Mouse (Mus musculus): ENCODE data around the gene Zdhhc6. TPM values are rescaled to one million over a fixed set of nuclear protein-coding genes. Genes with fewer than 3 reads are reported as not detected.

Zdhhc6 gene
- polyA plus RNA-seq, 1 experiment = 65.9 TPM

- H3K4me1 ChIP-seq (ENCODE audit: control insufficient read depth, insufficient read depth, low read length) = peaks cover 2% of the 10 kb centered on the region
- H3K9ac ChIP-seq (ENCODE audit: low read depth, poor library complexity, severe bottlenecking) = no peak overlapping the region
- no peak for TF ChIP-seq CTCF (IDR thresholded peaks at IDR 0.05; ENCODE audit: low read depth, low read length)
- TF ChIP-seq EP300 (IDR thresholded peaks at IDR 0.05; ENCODE audit: insufficient read depth, low read depth, low read length) = no peak
- TF ChIP-seq POLR2A (IDR thresholded peaks at IDR 0.05; ENCODE audit: insufficient read depth, low read length) = no peak
- H3K36me3 ChIP-seq (ENCODE audit: control insufficient read depth, insufficient read depth, low read length, poor library complexity, severe bottlenecking) = 0 out of 2 replicates have a peak, but pooled peaks cover 3% of the 10 kb centered on the region
- H3K9me3 ChIP-seq (replicated peaks; ENCODE audit: control insufficient read depth, insufficient read depth, low read length, poor library complexity, severe bottlenecking) = no peaks in the 10 kb centered on the region
- no peaks in the 10 kb centered on the region for H3K27me3 ChIP-seq (ENCODE audit: control insufficient read depth, insufficient read depth, low read length, poor library complexity, severe bottlenecking)
- no peak overlapping the region for H3K27ac ChIP-seq (ENCODE audit: insufficient read depth, low read length)
- H3K4me3 ChIP-seq (ENCODE audit: low read depth, low read length) = no peak overlapping the region
These were observed 39.1 kb downstream of the Zdhhc6 start for GRCm38 (mm10) chr19:55276770-55277169.

GRCm38 (mm10) chr19:55276100-55276499 is 39.7 kb downstream of the Zdhhc6 start:
- Histone ChIP-seq H3K36me3 (ENCODE audit: control insufficient read depth, insufficient read depth, low read length, poor library complexity, severe bottlenecking) (0 out of 2 replicates have a peak, but pooled peaks cover 3% of the 10 kb centered on the region), H3K9ac (ENCODE audit: low read depth, poor library complexity, severe bottlenecking) (no peak overlapping the region), H3K4me3 (ENCODE audit: low read depth, low read length) (no peak overlapping the region), H3K27ac (ENCODE audit: insufficient read depth, low read length) (no peak overlapping the region), H3K4me1 (ENCODE audit: control insufficient read depth, insufficient read depth, low read length) (peaks cover 2% of the 10 kb centered on the region), H3K9me3 (replicated peaks; ENCODE audit: control insufficient read depth, insufficient read depth, low read length, poor library complexity, severe bottlenecking) (no peaks in the 10 kb centered on the region), H3K27me3 (ENCODE audit: control insufficient read depth, insufficient read depth, low read length, poor library complexity, severe bottlenecking) (no peaks in the 10 kb centered on the region)
- TF ChIP-seq EP300 (IDR thresholded peaks at IDR 0.05; ENCODE audit: insufficient read depth, low read depth, low read length) (no peak), CTCF (IDR thresholded peaks at IDR 0.05; ENCODE audit: low read depth, low read length) (no peak), POLR2A (IDR thresholded peaks at IDR 0.05; ENCODE audit: insufficient read depth, low read length) (no peak)

GRCm38 (mm10) chr19:55273340-55273739 is 42.5 kb downstream of the Zdhhc6 start:
- H3K27me3 ChIP-seq (ENCODE audit: control insufficient read depth, insufficient read depth, low read length, poor library complexity, severe bottlenecking) = no peaks in the 10 kb centered on the region
- H3K4me1 ChIP-seq (ENCODE audit: control insufficient read depth, insufficient read depth, low read length) = peaks cover 8% of the 10 kb centered on the region
- H3K4me3 ChIP-seq (ENCODE audit: low read depth, low read length) = no peak overlapping the region
- TF ChIP-seq POLR2A (IDR thresholded peaks at IDR 0.05; ENCODE audit: insufficient read depth, low read length) = no peak
- no peak for TF ChIP-seq CTCF (IDR thresholded peaks at IDR 0.05; ENCODE audit: low read depth, low read length)
- no peak for TF ChIP-seq EP300 (IDR thresholded peaks at IDR 0.05; ENCODE audit: insufficient read depth, low read depth, low read length)
- no peak overlapping the region for H3K27ac ChIP-seq (ENCODE audit: insufficient read depth, low read length)
- H3K9ac ChIP-seq (ENCODE audit: low read depth, poor library complexity, severe bottlenecking) = no peak overlapping the region
- no peaks in the 10 kb centered on the region for H3K9me3 ChIP-seq (replicated peaks; ENCODE audit: control insufficient read depth, insufficient read depth, low read length, poor library complexity, severe bottlenecking)
- H3K36me3 ChIP-seq (ENCODE audit: control insufficient read depth, insufficient read depth, low read length, poor library complexity, severe bottlenecking) = 0 out of 2 replicates have a peak, but pooled peaks cover 3% of the 10 kb centered on the region

GRCm38 (mm10) chr19:55271448-55271847 is 44.4 kb downstream of the Zdhhc6 start:
- H3K36me3 ChIP-seq (ENCODE audit: control insufficient read depth, insufficient read depth, low read length, poor library complexity, severe bottlenecking) = 0 out of 2 replicates have a peak, but pooled peaks cover 3% of the 10 kb centered on the region
- no peak overlapping the region for H3K4me3 ChIP-seq (ENCODE audit: low read depth, low read length)
- no peaks in the 10 kb centered on the region for H3K27me3 ChIP-seq (ENCODE audit: control insufficient read depth, insufficient read depth, low read length, poor library complexity, severe bottlenecking)
- no peak overlapping the region for H3K9ac ChIP-seq (ENCODE audit: low read depth, poor library complexity, severe bottlenecking)
- H3K27ac ChIP-seq (ENCODE audit: insufficient read depth, low read length) = peak overlapping the region; percentile 67
- H3K4me1 ChIP-seq (ENCODE audit: control insufficient read depth, insufficient read depth, low read length) = peaks cover 8% of the 10 kb centered on the region
- no peaks in the 10 kb centered on the region for H3K9me3 ChIP-seq (replicated peaks; ENCODE audit: control insufficient read depth, insufficient read depth, low read length, poor library complexity, severe bottlenecking)
- TF ChIP-seq CTCF (IDR thresholded peaks at IDR 0.05; ENCODE audit: low read depth, low read length) = no peak
- TF ChIP-seq EP300 (IDR thresholded peaks at IDR 0.05; ENCODE audit: insufficient read depth, low read depth, low read length) = peak; percentile 93
- TF ChIP-seq POLR2A (IDR thresholded peaks at IDR 0.05; ENCODE audit: insufficient read depth, low read length) = no peak

GRCm38 (mm10) chr19:55269051-55269450 is 46.8 kb downstream of the Zdhhc6 start:
- no peaks in the 10 kb centered on the region for H3K27me3 ChIP-seq (ENCODE audit: control insufficient read depth, insufficient read depth, low read length, poor library complexity, severe bottlenecking)
- H3K36me3 ChIP-seq (ENCODE audit: control insufficient read depth, insufficient read depth, low read length, poor library complexity, severe bottlenecking) = 0 out of 2 replicates have a peak, but pooled peaks cover 3% of the 10 kb centered on the region
- H3K27ac ChIP-seq (ENCODE audit: insufficient read depth, low read length) = 0 out of 2 replicates have a peak overlapping the region, but pooled peaks have one; percentile 8
- no peak overlapping the region for H3K9ac ChIP-seq (ENCODE audit: low read depth, poor library complexity, severe bottlenecking)
- H3K4me1 ChIP-seq (ENCODE audit: control insufficient read depth, insufficient read depth, low read length) = peaks cover 8% of the 10 kb centered on the region
- TF ChIP-seq CTCF (IDR thresholded peaks at IDR 0.05; ENCODE audit: low read depth, low read length) = no peak
- no peak for TF ChIP-seq POLR2A (IDR thresholded peaks at IDR 0.05; ENCODE audit: insufficient read depth, low read length)
- no peak for TF ChIP-seq EP300 (IDR thresholded peaks at IDR 0.05; ENCODE audit: insufficient read depth, low read depth, low read length)
- H3K9me3 ChIP-seq (replicated peaks; ENCODE audit: control insufficient read depth, insufficient read depth, low read length, poor library complexity, severe bottlenecking) = no peaks in the 10 kb centered on the region
- no peak overlapping the region for H3K4me3 ChIP-seq (ENCODE audit: low read depth, low read length)

- Histone ChIP-seq H3K36me3 (ENCODE audit: control insufficient read depth, insufficient read depth, low read length, poor library complexity, severe bottlenecking) (0 out of 2 replicates have a peak, but pooled peaks cover under 1% of the 10 kb centered on the region), H3K4me3 (ENCODE audit: low read depth, low read length) (no peak overlapping the region), H3K27ac (ENCODE audit: insufficient read depth, low read length) (no peak overlapping the region), H3K9me3 (replicated peaks; ENCODE audit: control insufficient read depth, insufficient read depth, low read length, poor library complexity, severe bottlenecking) (no peaks in the 10 kb centered on the region), H3K4me1 (ENCODE audit: control insufficient read depth, insufficient read depth, low read length) (peaks cover 8% of the 10 kb centered on the region), H3K27me3 (ENCODE audit: control insufficient read depth, insufficient read depth, low read length, poor library complexity, severe bottlenecking) (no peaks in the 10 kb centered on the region), H3K9ac (ENCODE audit: low read depth, poor library complexity, severe bottlenecking) (no peak overlapping the region)
- TF ChIP-seq CTCF (IDR thresholded peaks at IDR 0.05; ENCODE audit: low read depth, low read length) = no peak
- no peak for TF ChIP-seq POLR2A (IDR thresholded peaks at IDR 0.05; ENCODE audit: insufficient read depth, low read length)
- TF ChIP-seq EP300 (IDR thresholded peaks at IDR 0.05; ENCODE audit: insufficient read depth, low read depth, low read length) = no peak
These were observed 47.7 kb downstream of the Zdhhc6 start for GRCm38 (mm10) chr19:55268150-55268549.
